Mouse (Mus musculus) splenic B cell, adult 2 months (primary cell): ENCODE results near the gene E130309D02Rik.
A peak's percentile ranks its signal among the peaks of the same experiment; 100 is the strongest.

Source experiments
- DNase-seq: peaks from one replicate; pipeline ENCODE4 v3.0.0-alpha.2; 2011; ENCODE audit warnings: low read depth, low spot score
- H3K27me3 ChIP-seq: 2 replicates; pipeline ENCODE4 v1.6.1; 2012; ENCODE audit warnings: mild to moderate bottlenecking, low read length, moderate library complexity, mixed read lengths; ENCODE audit not compliant: control insufficient read depth, poor library complexity, insufficient read depth, severe bottlenecking
- H3K36me3 ChIP-seq: 2 replicates; pipeline ENCODE4 v1.6.1; 2012; ENCODE audit warnings: mild to moderate bottlenecking, low read length, moderate library complexity, mixed read lengths; ENCODE audit not compliant: control insufficient read depth, poor library complexity, insufficient read depth, severe bottlenecking

The E130309D02Rik gene

GRCm38 (mm10) chr5:143328690-143329495, 13.7 kb upstream of the E130309D02Rik start, which contains the start of gene Zdhhc4:
Gene Zdhhc4, minus strand, starts transcription at chr5:143329256.
- peak; percentile 90 for DNase-seq
- no peaks in the 10 kb centered on the region; the same call in none of the 2 replicates for H3K36me3 ChIP-seq
- no peaks in the 10 kb centered on the region for H3K27me3 ChIP-seq

DNA sequence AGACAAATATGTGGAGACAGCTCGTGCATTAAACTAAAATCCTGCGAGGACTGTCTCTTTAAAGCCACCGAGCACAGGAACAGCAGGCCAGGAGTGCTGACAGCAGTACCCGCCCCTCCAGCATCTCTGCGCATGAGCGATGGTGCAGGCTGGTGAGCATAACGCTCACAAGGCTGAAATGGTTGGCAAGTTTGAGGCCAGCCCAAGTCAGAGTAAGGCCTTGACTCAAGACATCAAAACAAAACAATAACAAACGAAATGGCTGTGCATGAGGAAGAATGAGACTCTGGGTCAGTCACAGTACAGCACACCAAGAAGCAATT, 2.1 kb upstream of the E130309D02Rik start:
- DNase-seq: no peak
- H3K27me3 ChIP-seq: no peaks in the 10 kb centered on the region
- H3K36me3 ChIP-seq: peaks cover 1% of the 10 kb centered on the region

- Histone ChIP-seq H3K36me3 (peaks cover 1% of the 10 kb centered on the region), H3K27me3 (no peaks in the 10 kb centered on the region)
- DNase-seq: no peak
Measured at GRCm38 (mm10) chr5:143316605-143317287, 1.6 kb upstream of the E130309D02Rik start.

DNA sequence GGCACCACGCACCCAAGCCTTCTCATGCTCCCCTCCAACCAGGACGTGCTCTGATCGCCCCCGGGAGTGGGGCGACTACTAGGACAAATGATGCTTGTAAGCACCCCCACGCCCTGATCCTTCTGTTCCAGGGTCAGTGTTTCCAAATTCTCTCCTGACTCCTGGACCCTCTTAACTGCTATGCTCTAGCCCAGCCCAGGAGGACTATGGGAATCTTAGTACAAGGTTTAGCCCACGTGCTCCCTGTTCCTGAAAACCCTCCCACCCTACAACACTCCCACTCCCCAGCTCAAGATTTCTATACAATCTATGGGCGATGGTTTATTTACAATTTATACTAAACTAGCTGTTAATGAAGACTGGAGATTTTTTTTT, 341 bp upstream of the E130309D02Rik start:
- no peak for DNase-seq
- peaks cover 6% of the 10 kb centered on the region for H3K36me3 ChIP-seq
- H3K27me3 ChIP-seq: no peaks in the 10 kb centered on the region

- Histone ChIP-seq H3K27me3 (no peaks in the 10 kb centered on the region), H3K36me3 (peaks cover 10% of the 10 kb centered on the region)
- peak; percentile 15 for DNase-seq
Measured at GRCm38 (mm10) chr5:143314183-143314729, 904 bp downstream of the E130309D02Rik start.

- Histone ChIP-seq H3K27me3 (no peaks in the 10 kb centered on the region), H3K36me3 (peaks cover 14% of the 10 kb centered on the region)
- DNase-seq: peak; percentile 92
Measured at GRCm38 (mm10) chr5:143311886-143312285, 3.3 kb downstream of the E130309D02Rik start.

- no peak for DNase-seq
- Histone ChIP-seq H3K36me3 (peaks cover 17% of the 10 kb centered on the region), H3K27me3 (no peaks in the 10 kb centered on the region)
Measured at GRCm38 (mm10) chr5:143309916-143310315, 5.2 kb downstream of the E130309D02Rik start.

GRCm38 (mm10) chr5:143308825-143309224, 6.3 kb downstream of the E130309D02Rik start:
- DNase-seq: no peak
- Histone ChIP-seq H3K27me3 (no peaks in the 10 kb centered on the region), H3K36me3 (peaks cover 17% of the 10 kb centered on the region)

DNA sequence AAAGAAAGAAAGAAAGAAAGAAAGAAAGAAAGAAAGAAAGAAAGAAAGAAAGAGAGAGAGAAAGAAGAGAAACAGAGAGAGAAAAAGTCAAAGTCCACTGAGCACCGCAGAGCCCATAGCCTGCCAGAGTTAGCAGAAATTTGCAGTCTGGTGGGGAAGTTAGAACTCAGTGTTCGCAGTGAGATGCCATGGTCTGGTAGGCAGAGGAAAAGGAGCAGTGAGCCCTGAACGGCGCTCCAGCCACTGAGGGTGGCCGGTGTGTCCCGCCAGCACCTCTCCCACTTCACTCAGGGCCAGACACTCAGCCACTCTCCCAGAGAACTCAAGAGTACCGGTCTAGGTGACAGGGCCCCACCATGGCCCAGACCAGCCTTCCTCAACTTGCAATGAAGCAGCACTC, 10.9 kb downstream of the E130309D02Rik start:
- DNase-seq: no peak
- Histone ChIP-seq H3K36me3 (peaks cover 8% of the 10 kb centered on the region), H3K27me3 (no peaks in the 10 kb centered on the region)

- Histone ChIP-seq H3K27me3 (no peaks in the 10 kb centered on the region), H3K36me3 (no peaks in the 10 kb centered on the region)
- no peak for DNase-seq
Measured at GRCm38 (mm10) chr5:143301296-143301695, 13.9 kb downstream of the E130309D02Rik start.

DNA sequence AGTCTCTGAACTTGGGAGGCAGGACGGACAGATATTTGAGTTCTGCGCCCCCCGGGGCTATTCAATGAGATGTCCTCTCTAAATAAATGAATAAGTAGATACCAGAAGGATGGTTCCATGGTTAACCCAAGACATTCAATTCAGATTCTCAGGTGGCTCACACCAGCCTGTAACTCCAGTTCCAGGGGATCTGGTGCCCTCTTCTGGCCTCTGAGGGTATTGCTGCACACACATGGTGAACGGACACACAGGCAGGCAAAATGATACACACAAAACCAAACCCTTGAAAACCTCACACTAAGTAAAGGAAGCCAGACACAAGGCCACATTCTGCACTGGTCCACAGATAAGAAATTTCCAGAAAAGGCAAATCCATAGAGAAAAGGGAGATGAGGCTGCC, 15.5 kb downstream of the E130309D02Rik start:
- DNase-seq: peak; percentile 60

GRCm38 (mm10) chr5:143298391-143298790, 16.8 kb downstream of the E130309D02Rik start:
- no peaks in the 10 kb centered on the region for H3K27me3 ChIP-seq
- DNase-seq: peak; percentile 29

More for the DNA sequence above, 15.5 kb downstream of the E130309D02Rik start:
- H3K36me3 ChIP-seq: no peaks in the 10 kb centered on the region
- no peaks in the 10 kb centered on the region for H3K27me3 ChIP-seq

GRCm38 (mm10) chr5:143297986-143298385, 17.2 kb downstream of the E130309D02Rik start:
- Histone ChIP-seq H3K36me3 (no peaks in the 10 kb centered on the region), H3K27me3 (no peaks in the 10 kb centered on the region)
- no peak for DNase-seq

More at GRCm38 (mm10) chr5:143298391-143298790, 16.8 kb downstream of the E130309D02Rik start:
- no peaks in the 10 kb centered on the region for H3K36me3 ChIP-seq

- no peak for DNase-seq
- Histone ChIP-seq H3K27me3 (no peaks in the 10 kb centered on the region), H3K36me3 (no peaks in the 10 kb centered on the region)
Measured at GRCm38 (mm10) chr5:143295330-143295729, 19.8 kb downstream of the E130309D02Rik start.

DNA sequence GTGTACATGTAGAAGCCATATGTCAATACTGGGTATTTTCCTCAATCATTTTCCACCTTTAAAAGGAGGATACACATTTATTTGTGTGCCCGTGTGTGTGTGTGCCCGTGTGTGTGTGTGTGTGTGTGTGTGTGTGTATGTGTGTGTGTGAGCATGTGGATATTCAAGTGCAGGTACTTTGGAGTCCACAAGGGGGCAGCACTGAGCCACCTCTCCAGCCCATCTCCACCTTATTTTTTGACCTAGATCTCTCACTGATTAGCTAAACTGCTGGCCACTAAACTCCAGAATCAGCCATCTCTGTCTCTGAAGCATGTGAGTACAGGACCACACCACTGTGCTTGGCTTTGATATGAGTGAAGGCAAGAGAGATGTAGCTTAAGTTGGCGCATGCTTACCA, 20.3 kb downstream of the E130309D02Rik start:
- Histone ChIP-seq H3K27me3 (no peaks in the 10 kb centered on the region), H3K36me3 (no peaks in the 10 kb centered on the region)
- peak; percentile 35 for DNase-seq
